ENCODE assay signal across 12 mouse cellular contexts in genomic region chr19:10239419-10239818, GRCm38 (mm10). TPM values are rescaled to one million over a fixed set of nuclear protein-coding genes. Genes with fewer than 3 reads are reported as not detected.
DNase-seq lines count a peak whose midpoint lies in the region; ATAC-seq lines count a peak whose summit lies in the region.
"Had no signal": no experiment of that assay in that cellular context is flagged by ENCODE, and none has a peak within 500 bp of the region (broad histone marks: within the 10 kb centered on the region; RNA-seq: fewer than 3 reads in every experiment).

No protein-coding gene starts in this region.

- peaks cover 22% of the 10 kb centered on the region for H3K4me1 ChIP-seq in kidney, embryonic 15.5 days
- peaks cover 56% of the 10 kb centered on the region for H3K4me1 ChIP-seq in liver, embryonic 12.5 days

- WGBS in kidney, embryonic 15.5 days: 43% methylated on average over 2 of the region's 2 CpGs
- WGBS in liver, embryonic 12.5 days (ENCODE audit: insufficient replicate concordance): 27% methylated on average over 2 of the region's 2 CpGs

- H3K4me3 ChIP-seq in kidney, embryonic 15.5 days (replicated peaks): peak overlapping the region; percentile 51; the same call in 1 of the 2 replicates
- peak overlapping the region; percentile 54 for H3K4me3 ChIP-seq in liver, embryonic 12.5 days

- no peak for ATAC-seq in kidney, embryonic 15.5 days (replicated peaks; ENCODE audit: low FRiP score)
- no peak for ATAC-seq in liver, embryonic 12.5 days

- H3K27me3 ChIP-seq in kidney, embryonic 15.5 days: peaks cover 8% of the 10 kb centered on the region; the same call in 1 of the 2 replicates
- H3K27me3 ChIP-seq in liver, embryonic 12.5 days (replicated peaks): peaks cover 45% of the 10 kb centered on the region

- H3K9me3 ChIP-seq in kidney, embryonic 15.5 days (replicated peaks): no peaks in the 10 kb centered on the region
- H3K9me3 ChIP-seq in liver, embryonic 12.5 days (replicated peaks): no peaks in the 10 kb centered on the region
- H3K9me3 ChIP-seq: midbrain, embryonic 13.5 days had no signal

- peak overlapping the region; percentile 90; the same call in 1 of the 2 replicates for H3K4me2 ChIP-seq in kidney, embryonic 15.5 days
- H3K4me2 ChIP-seq in liver, embryonic 12.5 days: peak overlapping the region; percentile 85

- H3K36me3 ChIP-seq in kidney, embryonic 15.5 days: no peaks in the 10 kb centered on the region
- no peaks in the 10 kb centered on the region for H3K36me3 ChIP-seq in liver, embryonic 12.5 days
- H3K36me3 ChIP-seq: midbrain, embryonic 13.5 days had no signal

- no peak for DNase-seq in kidney, adult 18-20 months
- DNase-seq in ES-CJ7 (ENCODE audit: low read depth, low spot score): peak; percentile 68
- DNase-seq in embryo, embryonic 11 days: peak; percentile 51
- DNase-seq in frontal cortex, postnatal 10 days (ENCODE audit: low spot score in 2 of 2): no peak
- DNase-seq in spleen, postnatal 4 days (ENCODE audit: low spot score in 2 of 2): no peak
- DNase-seq in layer of hippocampus, adult 9-11 months: no peak
- DNase-seq: adrenal gland, postnatal 36 days; cerebellum, postnatal 14 days; heart, adult 2 months had no signal

- no peak overlapping the region for H3K27ac ChIP-seq in kidney, embryonic 15.5 days
- 0 out of 2 replicates have a peak overlapping the region, but pooled peaks have one; percentile 13 for H3K27ac ChIP-seq in liver, embryonic 12.5 days
- H3K27ac ChIP-seq: heart, adult 2 months; midbrain, embryonic 13.5 days had no signal

- H3K9ac ChIP-seq in kidney, embryonic 15.5 days: no peak overlapping the region
- H3K9ac ChIP-seq in liver, embryonic 12.5 days: peak overlapping the region; percentile 67
- H3K9ac ChIP-seq: midbrain, embryonic 13.5 days had no signal

RNA-seq across cellular contexts. Expression of gene Myrf, which starts 1.1 kb away (rescaled TPM):
- 3.3 and 4.2 TPM in 2 replicates for polyA plus RNA-seq in kidney, embryonic 15.5 days (2015; fragmentation: Nextera tagmentation; extraction: Ambion mirVana)
- polyA plus RNA-seq in liver, embryonic 12.5 days (2016; fragmentation: Nextera tagmentation; extraction: Ambion mirVana): 6.6 TPM in 2 replicates

RNA-seq across cellular contexts. Expression of gene Fen1, which starts 35.5 kb away (rescaled TPM):
- polyA plus RNA-seq in kidney, embryonic 15.5 days (2015; fragmentation: Nextera tagmentation; extraction: Ambion mirVana): 109 and 111 TPM in 2 replicates
- polyA plus RNA-seq in liver, embryonic 12.5 days (2016; fragmentation: Nextera tagmentation; extraction: Ambion mirVana): 198 and 200 TPM in 2 replicates

RNA-seq across cellular contexts. Expression of gene Tmem258, which starts 35.6 kb away (rescaled TPM):
- 477 and 511 TPM in 2 replicates for polyA plus RNA-seq in kidney, embryonic 15.5 days (2015; fragmentation: Nextera tagmentation; extraction: Ambion mirVana)
- polyA plus RNA-seq in liver, embryonic 12.5 days (2016; fragmentation: Nextera tagmentation; extraction: Ambion mirVana): 350 and 353 TPM in 2 replicates

RNA-seq across cellular contexts. Expression of gene Fads1, which starts 56.7 kb away (rescaled TPM):
- 95.3 and 108 TPM in 2 replicates for polyA plus RNA-seq in kidney, embryonic 15.5 days (2015; fragmentation: Nextera tagmentation; extraction: Ambion mirVana)
- polyA plus RNA-seq in liver, embryonic 12.5 days (2016; fragmentation: Nextera tagmentation; extraction: Ambion mirVana): 86.4 and 91.6 TPM in 2 replicates

Comparison
In these comparisons a context has a peak if more than half of its experiments do, and no peak if none do; other contexts are left out.
1. DNase-seq: peak in ES-CJ7 (single experiment) and embryo, embryonic 11 days (single experiment); none in kidney, adult 18-20 months (single experiment), frontal cortex, postnatal 10 days (0 of 2), spleen, postnatal 4 days (0 of 2) and layer of hippocampus, adult 9-11 months (single experiment).